Mouse (Mus musculus): ENCODE measurements around the gene Bri3.

Gene Bri3

DNA sequence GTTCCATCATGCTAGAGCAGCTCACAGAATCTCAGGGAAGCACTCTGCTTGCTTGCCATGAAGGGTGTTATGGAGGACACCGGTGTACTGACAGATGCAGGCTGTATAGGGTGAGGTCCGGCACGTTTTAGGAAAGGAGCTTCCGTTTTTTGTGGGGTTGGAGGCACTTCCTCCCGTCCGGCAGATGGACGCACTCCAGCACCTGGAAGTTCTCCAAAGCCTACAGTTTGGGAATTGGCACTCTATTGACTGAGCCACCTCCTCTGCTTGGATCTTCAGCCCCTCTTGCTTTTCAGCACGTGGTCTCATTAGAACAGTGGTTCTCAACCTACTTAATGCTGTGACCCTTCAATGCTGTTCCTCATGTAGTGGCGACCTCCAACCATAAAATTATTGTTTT lies 183.6 kb downstream of the Bri3 start:
- DNase-seq (ENCODE audit: low read depth): no peak

DNA sequence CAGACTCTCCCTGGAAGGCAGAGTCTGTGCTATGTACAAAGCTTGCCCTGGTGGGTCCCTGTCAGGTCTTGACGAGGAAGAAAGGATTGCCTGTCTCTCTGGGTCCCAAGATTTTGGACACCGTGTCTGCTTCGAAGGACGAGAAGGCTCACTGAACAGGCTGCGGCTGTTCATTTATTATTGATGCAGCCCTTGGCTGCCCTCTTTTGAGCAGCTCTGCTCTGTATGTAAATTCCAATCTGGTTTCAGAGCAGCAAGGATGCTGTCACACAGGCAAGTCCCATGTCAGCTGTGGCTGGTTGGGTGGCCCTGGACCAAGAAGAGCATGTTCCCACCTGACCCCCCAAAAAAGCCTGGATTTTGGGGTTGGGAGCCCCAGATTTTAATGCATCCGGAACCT lies 187.2 kb downstream of the Bri3 start:
- no peak for DNase-seq (ENCODE audit: low read depth)

DNA sequence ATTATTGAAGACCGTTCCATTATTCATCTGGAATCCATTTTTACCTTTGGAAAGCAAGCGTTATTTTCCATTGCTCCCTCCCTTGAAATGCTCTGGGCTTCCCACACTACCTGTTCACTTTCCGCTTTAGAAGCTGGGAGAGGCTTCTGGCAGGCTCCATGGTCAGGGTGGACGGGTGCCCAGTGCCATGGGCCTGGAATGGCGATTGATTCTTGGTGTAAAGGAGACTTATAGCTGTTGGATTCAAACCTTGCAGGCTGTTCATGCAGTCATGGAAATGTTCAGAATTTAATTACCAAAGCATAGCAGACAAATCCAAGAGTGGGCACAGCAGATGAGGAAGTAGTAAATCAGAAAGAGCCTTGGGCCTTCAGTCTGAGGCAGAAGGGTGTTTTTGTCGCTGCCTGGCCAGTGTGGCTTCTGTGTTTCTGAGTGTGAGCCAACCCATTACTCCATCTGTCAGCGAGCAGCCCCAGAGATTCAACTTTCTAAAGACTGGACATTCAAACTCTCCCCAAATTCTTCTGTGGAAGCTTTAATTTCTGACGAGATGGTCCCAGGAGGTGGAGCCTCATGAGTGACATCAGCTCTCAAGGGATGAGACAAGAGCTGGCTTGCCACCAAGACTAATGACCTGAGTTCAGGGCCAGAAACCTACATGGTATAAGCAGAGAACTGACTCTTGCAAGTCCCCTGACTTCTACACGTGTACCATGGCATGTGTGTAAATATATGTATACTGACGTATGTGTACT lies 195.2 kb downstream of the Bri3 start:
- no peak for DNase-seq (ENCODE audit: low read depth)

DNA sequence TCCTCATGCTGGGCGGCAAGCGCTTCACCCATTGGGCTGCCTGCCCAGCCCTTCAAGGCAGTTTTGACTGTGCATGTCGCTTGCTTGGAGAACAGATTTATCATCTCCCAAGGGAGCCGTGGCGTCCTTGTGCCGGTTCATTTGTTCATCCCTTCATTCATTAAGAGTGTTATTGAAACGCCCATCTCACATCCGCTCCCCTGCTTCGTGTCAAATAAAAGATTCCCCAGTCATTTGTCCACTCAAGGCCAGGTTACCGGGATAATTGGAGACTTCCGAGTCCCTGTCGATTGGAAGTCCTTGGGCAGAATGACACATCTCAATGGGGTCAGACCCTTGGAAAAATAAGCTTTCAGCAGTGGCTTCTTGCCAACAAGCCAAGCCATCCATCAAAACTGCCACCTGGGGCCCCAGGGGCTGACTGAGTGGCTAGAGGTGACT lies 197.6 kb downstream of the Bri3 start:
- no peak for DNase-seq (ENCODE audit: low read depth)

DNA sequence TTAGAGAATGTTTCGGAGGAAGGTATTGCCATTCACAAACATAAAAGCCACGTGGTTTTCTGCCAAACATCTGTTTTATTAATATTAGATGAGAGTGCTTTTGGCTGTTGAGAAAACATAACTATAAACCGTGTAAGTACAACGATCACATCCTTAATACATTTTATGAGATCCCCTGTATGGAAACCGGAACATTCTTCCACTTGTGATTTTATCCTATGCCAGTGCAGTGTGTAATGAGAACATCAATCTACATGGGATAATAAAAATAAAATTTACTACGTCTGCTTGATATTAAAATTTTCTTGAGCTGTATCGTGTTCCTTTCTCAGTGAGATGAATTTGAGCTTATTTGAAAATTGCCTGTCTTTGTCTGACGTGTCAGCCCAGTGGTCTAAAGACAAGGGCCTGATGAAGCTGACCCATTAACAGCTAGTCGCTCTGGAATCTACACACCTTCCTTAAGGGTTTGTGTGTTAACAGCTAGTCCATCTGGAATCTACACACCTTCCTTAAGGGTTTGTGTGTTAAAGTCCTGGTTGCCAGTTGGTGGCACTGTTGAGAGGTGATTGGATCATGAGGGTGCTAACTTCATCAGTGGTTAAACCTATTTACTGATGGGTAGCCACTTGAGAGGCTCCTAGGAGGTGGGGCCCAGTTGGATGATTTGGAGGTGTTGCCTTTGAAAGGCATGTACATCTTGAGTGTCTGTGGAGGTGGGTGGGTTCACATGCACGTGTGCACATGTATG lies 202.4 kb downstream of the Bri3 start:
- DNase-seq (ENCODE audit: low read depth): no peak

DNA sequence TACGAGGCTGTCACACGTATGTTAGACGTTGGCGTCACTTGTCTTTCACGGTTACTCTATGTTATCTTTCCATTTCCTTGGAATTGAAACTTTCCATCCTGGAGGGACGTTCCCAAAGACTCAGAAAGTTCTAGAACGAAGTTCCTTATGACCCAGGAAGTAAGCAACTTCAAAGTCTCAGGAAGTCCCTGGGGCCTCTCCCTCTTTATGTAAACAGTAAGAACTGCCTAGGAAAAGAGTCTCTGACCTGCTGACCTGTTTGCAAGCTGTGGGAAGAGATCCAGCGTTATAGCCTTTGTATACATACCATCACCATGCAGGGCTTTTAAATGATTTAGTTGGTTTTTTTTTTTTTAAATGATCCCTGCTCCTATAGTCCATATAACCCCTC lies 203.0 kb downstream of the Bri3 start:
- no peak for DNase-seq (ENCODE audit: low read depth)

DNA sequence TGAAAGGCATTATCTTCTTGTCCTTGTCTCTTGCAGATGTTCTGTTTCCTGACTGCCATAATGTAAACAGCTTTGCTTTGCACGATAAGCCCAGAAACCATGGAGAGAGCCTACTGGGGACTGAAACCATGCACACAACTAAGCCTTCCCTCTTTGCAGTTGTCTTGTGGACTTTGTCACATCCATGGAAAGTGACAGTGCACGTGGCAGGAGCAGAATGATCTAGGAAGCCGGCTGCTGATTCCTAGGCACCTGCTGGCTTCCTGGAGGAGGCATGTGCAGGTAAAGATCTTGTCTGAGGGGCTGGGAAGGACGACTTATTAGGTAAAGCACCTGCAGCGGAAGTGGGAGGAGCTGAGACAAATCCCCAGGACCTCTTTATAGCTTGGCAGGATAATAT lies 203.7 kb downstream of the Bri3 start:
- no peak for DNase-seq (ENCODE audit: low read depth)

DNA sequence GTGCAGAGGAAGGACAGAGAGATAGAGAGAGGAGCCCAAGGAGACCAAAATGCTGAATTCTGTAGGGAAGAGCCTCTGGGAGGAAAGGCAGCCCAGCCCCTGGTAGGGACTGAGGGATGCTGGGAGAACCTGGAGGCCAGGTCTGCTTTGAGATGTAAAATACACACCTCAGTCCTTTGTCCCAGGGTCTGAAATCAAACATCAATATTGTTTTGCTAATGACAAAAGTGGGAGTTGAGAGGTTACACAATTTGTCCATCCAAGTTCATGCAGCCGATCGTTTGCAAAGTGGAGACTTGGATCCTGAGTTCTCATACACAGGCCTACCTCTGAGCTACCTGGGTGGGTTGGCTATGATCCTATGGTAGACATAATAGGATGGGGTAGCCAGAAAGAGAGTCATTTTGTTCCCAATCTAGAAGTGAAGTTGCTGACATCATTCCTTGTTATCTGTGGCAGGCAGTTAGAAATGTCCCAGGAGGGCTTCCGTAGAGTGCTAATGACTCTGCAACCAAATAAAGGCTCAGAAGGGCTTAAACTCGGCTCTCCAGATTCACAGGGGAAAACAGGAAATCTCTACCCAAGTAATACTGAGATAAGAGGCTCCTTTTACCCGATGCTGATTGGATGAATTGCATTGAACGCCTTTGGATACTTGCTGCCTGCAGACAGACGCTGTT lies 208.7 kb downstream of the Bri3 start:
- DNase-seq (ENCODE audit: low read depth): no peak

DNA sequence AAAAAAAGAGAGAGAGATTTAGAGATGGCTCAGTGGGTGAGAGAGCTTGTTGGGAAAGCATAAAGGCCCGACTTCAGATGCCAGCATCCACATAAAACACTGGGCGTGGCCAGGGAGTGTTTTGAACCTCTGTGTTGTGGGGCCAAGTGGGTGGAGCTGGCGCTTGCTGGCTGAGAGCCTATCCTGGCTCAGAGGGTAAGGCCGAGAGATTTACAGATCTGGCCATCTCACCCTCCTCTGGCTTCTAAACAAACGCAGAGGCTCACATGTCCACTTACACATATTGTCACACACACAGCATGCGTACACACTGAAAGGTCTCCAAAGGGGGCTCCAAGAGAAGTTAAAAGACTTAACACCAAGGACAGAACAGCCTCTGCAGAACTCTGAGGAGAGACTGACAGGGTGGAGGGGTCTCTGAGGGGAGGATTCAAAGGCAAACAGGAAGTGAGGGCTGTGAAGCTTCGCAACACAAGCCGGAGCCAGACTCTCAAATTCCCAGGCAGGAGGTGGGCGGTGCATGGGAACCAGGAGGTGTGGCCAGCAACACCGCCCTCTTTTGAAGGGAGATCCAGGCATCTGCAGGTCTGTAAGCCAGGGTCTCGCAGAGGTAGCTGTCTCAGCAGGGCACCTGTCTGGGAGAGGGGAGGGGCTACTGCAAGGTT lies 213.5 kb downstream of the Bri3 start:
- no peak for DNase-seq (ENCODE audit: low read depth)

DNA sequence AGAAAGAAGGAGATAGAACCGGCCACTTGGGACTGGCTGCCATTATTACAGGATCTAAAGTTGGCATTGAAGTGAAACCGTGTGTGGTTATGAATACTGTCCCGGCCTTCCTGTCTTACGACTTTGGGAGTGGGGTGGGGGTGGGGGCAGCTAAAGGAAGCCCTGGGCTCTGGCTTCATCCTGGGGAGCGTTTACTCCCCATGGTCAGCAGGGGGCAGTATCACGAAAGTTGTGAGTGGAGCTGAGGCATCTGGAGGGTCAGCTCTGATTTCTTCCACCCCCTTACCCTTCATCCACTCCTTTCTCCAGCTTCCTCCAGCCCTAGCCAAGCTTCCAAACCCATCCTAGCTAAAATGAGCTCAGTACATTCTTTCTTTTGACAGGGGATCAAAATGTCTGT lies 222.8 kb downstream of the Bri3 start:
- no peak for DNase-seq (ENCODE audit: low read depth)

DNA sequence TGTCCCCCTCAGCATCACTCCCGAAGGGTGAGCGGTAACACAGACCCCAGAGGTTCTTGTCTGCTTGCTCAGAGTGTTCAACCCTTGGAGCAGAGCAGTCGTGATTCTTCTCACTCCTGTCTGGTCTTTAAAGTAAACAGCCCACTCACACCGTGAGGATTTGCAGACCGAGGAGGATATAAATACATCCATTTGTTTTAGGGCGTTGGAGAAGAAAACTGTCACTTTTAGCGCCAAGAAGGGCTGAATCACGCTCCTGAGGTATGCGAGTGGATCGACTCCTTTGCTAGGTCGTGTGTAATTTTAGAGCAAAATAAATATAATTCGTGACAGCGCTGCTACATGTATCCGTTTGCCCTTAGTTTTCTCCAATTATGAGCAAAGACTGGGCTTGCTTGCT lies 228.8 kb downstream of the Bri3 start:
- no peak for DNase-seq (ENCODE audit: low read depth)

DNA sequence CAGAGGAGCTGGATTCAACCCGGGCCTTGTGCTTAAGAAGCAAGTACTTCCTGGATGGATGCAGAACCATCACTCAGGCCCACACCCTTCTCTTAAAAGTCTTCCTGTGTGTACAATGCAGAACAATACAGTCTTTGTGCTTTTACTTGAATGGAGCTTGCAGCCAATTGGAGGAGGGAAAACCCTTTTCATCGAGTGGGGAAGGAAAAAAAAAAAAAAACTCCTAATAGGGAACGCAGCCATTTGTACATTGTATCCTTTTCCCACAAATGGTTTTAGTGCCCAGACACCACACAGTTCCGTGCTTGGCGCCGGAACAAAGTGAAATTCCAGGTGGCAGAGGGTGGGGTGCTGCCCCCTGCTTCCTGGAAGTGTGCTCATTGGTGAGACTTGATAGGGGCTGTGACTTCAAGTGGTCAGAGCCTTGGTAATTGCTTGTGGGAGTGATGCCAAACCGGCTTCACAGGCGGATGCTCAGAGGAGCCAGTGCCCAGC lies 235.5 kb downstream of the Bri3 start:
- DNase-seq (ENCODE audit: low read depth): no peak

DNA sequence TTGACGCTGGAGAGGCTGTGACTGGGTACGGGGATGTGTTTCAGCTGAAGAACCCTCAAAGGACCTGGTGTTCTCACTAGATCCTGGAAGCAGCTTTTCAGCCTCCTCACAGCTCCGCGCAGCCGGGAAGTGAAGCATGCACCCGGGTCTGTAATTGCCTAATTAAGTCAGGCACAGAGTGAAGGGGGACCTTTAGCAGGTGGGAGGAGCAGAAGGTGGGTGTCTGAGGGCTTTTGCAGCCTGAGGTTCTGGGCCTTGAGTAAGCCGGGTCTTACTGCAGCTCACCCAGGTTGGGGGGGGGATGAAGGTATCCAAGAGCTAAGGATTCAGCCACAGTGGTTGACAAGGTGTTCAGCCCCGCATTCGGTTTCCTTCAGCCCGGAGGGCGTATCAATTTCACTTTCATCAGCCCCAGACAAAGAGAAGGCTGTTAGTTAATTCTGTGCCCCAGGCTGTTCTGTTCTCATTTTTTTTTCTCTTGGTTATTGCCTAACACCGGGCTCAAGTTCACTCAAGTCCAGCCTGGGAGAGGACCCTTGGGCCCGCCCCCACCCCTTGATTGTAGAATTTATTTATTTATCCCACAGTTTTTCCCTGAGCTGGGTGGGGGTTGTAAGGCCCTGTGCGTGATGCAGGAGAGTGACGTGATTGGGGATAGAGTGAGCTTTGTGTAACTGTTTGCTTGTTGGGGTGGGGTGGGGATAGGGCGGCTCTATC lies 239.6 kb downstream of the Bri3 start:
- no peak for DNase-seq (ENCODE audit: low read depth)

DNA sequence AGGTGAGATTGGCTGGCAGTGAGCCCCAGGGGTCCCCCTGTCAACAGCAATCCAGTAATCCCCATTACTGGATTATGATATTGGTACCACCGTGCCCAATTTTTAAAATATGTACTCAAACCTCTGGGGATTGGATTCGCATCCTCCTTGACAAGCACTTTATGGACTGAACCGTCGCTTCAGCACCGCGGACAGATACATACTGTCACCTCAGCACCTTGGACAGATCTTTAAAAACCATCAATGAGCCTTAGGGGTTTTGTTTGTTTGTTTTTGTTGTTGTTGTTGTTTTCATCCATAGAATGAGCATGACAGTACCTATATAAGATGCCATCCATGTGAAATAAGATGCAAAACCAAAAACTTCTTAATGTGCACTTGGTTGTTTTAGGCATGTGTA lies 247.1 kb downstream of the Bri3 start:
- no peak for DNase-seq (ENCODE audit: low read depth)

Data from induced T-regulatory cell, adult 2 months (primary cell).